Mouse (Mus musculus): ENCODE measurements at regions not wholly inside any gene's neighbourhood (a gene's known extent, or its start where the extent isn't known, plus 50 kb on each side); places are given as distances from the start of the nearest gene placed in this dataset.

GRCm38 (mm10) chr16:95775361-95775760, 73.5 kb downstream of the Ets2 start:
- H3K36me3 ChIP-seq, result no peaks in the 10 kb centered on the region
- ATAC-seq (ENCODE audit: low FRiP score, low read depth), result no peak
- 83% methylated on average over 5 of the region's 5 CpGs for WGBS

DNA sequence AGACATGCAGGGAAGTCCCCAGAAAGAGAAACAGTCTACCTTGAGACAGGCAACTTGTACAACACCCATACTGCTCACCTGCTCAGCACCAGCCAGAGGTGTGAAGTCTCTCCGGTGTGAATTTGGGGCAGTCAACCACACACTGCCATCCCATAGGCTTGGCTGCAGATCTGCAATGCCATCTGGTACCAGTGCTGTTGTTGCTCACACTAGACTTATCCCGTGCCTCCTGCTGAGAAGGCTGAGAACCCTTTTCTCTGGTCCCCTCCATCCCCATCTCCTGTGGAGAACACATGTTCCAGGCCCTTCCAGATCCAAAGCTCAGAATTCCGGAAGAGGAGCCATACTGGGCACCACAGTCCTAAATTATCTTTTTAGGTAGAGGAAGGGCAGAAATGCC, 71.3 kb downstream of the Ets2 start:
- H3K9ac ChIP-seq, result no peak overlapping the region
- WGBS, result 83% methylated on average over 3 of the region's 3 CpGs
- no peak overlapping the region for H3K27ac ChIP-seq
- no peaks in the 10 kb centered on the region for H3K4me1 ChIP-seq
- no peaks in the 10 kb centered on the region for H3K27me3 ChIP-seq (replicated peaks)
- H3K9me3 ChIP-seq, result no peaks in the 10 kb centered on the region
- H3K4me2 ChIP-seq (replicated peaks), result no peak overlapping the region
- no peaks in the 10 kb centered on the region for H3K36me3 ChIP-seq
- ATAC-seq (ENCODE audit: low FRiP score, low read depth), result no peak
- H3K4me3 ChIP-seq, result no peak overlapping the region

More at GRCm38 (mm10) chr16:95775361-95775760, 73.5 kb downstream of the Ets2 start:
- no peaks in the 10 kb centered on the region for H3K27me3 ChIP-seq (replicated peaks)
- no peaks in the 10 kb centered on the region for H3K4me1 ChIP-seq
- H3K27ac ChIP-seq, result no peak overlapping the region
- no peak overlapping the region for H3K4me2 ChIP-seq (replicated peaks)
- no peak overlapping the region for H3K4me3 ChIP-seq
- H3K9ac ChIP-seq, result no peak overlapping the region
- H3K9me3 ChIP-seq, result no peaks in the 10 kb centered on the region
